Mouse (Mus musculus): ENCODE data around the gene Sorcs2.
"Not testable (repeated sequence)": the region's sequence is repeated elsewhere in the genome, so short reads cannot be mapped to it uniquely, and the experiment has no call there.

The Sorcs2 gene

GRCm38 (mm10) chr5:36390591-36390927, 7.4 kb downstream of the Sorcs2 start:
- DNase-seq (ENCODE audit: low spot score in 2 of 2) = not testable (repeated sequence)

GRCm38 (mm10) chr5:36389731-36390590, 8.0 kb downstream of the Sorcs2 start:
- no peak for DNase-seq (ENCODE audit: low spot score in 2 of 2)

GRCm38 (mm10) chr5:36385062-36385461, 12.9 kb downstream of the Sorcs2 start:
- DNase-seq (ENCODE audit: low spot score in 2 of 2) = no peak

GRCm38 (mm10) chr5:36383431-36383830, 14.5 kb downstream of the Sorcs2 start:
- DNase-seq (ENCODE audit: low spot score in 2 of 2) = no peak

GRCm38 (mm10) chr5:36382721-36383120, 15.2 kb downstream of the Sorcs2 start:
- no peak for DNase-seq (ENCODE audit: low spot score in 2 of 2)

- DNase-seq (ENCODE audit: low spot score in 2 of 2) = no peak
Measured at GRCm38 (mm10) chr5:36382134-36382693, 15.7 kb downstream of the Sorcs2 start.

GRCm38 (mm10) chr5:36379938-36380511, 17.9 kb downstream of the Sorcs2 start:
- DNase-seq (ENCODE audit: low spot score in 2 of 2) = no peak

- no peak for DNase-seq (ENCODE audit: low spot score in 2 of 2)
Measured at GRCm38 (mm10) chr5:36378370-36378738, 19.6 kb downstream of the Sorcs2 start.

GRCm38 (mm10) chr5:36377456-36378369, 20.2 kb downstream of the Sorcs2 start:
- peak in 1 of 2 experiments; percentile 53 for DNase-seq (ENCODE audit: low spot score in 2 of 2)

- peak in 1 of 2 experiments; percentile 51 for DNase-seq (ENCODE audit: low spot score in 2 of 2)
Measured at GRCm38 (mm10) chr5:36375886-36376285, 22.1 kb downstream of the Sorcs2 start.

GRCm38 (mm10) chr5:36374221-36375050, 23.5 kb downstream of the Sorcs2 start:
- DNase-seq (ENCODE audit: low spot score in 2 of 2) = peak in 1 of 2 experiments; percentile 53

GRCm38 (mm10) chr5:36373246-36373891, 24.6 kb downstream of the Sorcs2 start:
- peak in 1 of 2 experiments; percentile 43 for DNase-seq (ENCODE audit: low spot score in 2 of 2)

GRCm38 (mm10) chr5:36371731-36372130, 26.2 kb downstream of the Sorcs2 start:
- no peak for DNase-seq (ENCODE audit: low spot score in 2 of 2)

GRCm38 (mm10) chr5:36369261-36369684, 28.7 kb downstream of the Sorcs2 start:
- no peak for DNase-seq (ENCODE audit: low spot score in 2 of 2)

GRCm38 (mm10) chr5:36368511-36369135, 29.3 kb downstream of the Sorcs2 start:
- DNase-seq (ENCODE audit: low spot score in 2 of 2) = no peak

- no peak for DNase-seq (ENCODE audit: low spot score in 2 of 2)
Measured at GRCm38 (mm10) chr5:36367911-36368310, 30.0 kb downstream of the Sorcs2 start.

GRCm38 (mm10) chr5:36367181-36367610, 30.7 kb downstream of the Sorcs2 start:
- no peak for DNase-seq (ENCODE audit: low spot score in 2 of 2)

GRCm38 (mm10) chr5:36361749-36362148, 36.2 kb downstream of the Sorcs2 start:
- no peak for DNase-seq (ENCODE audit: low spot score in 2 of 2)

GRCm38 (mm10) chr5:36360343-36360742, 37.6 kb downstream of the Sorcs2 start:
- DNase-seq (ENCODE audit: low spot score in 2 of 2) = no peak
